Mouse (Mus musculus) stomach, embryonic 14.5 days (tissue): Measurements from ENCODE around the gene Pacs1. TPM values are rescaled to one million over a fixed set of nuclear protein-coding genes. Genes with fewer than 3 reads are reported as not detected.
"Not testable (repeated sequence)": the region's sequence is repeated elsewhere in the genome, so short reads cannot be mapped to it uniquely, and the experiment has no call there.

ENCODE experiments used
- ATAC-seq: fragments of 200-750 bp; cut with Nextera tagmentation; 2 replicates; pipeline ENCODE4 v1.8.0; 2017; ENCODE audit warnings: low read depth, moderate TSS enrichment; ENCODE audit not compliant: insufficient number of reproducible peaks, insufficient read depth, low FRiP score
- H3K27ac ChIP-seq: fragments of 300-500 bp; sonication (generic); 2 replicates; pipeline ENCODE4 v1.5.1; 2014; ENCODE audit warnings: mild to moderate bottlenecking, low read length, moderate library complexity, mixed read lengths
- H3K27me3 ChIP-seq: fragments of 300-500 bp; sonication (generic); 2 replicates; pipeline ENCODE4 v1.6.1; 2014; ENCODE audit warnings: low read length, control low read depth, mixed read lengths; ENCODE audit not compliant: control insufficient read depth, insufficient read depth
- H3K36me3 ChIP-seq: fragments of 300-500 bp; sonication (generic); 2 replicates; pipeline ENCODE4 v1.6.1; 2014; ENCODE audit warnings: mild to moderate bottlenecking, control low read depth, low read length, moderate library complexity, mixed read lengths; ENCODE audit not compliant: control insufficient read depth, insufficient read depth
- H3K4me1 ChIP-seq: fragments of 300-500 bp; sonication (generic); 2 replicates; pipeline ENCODE4 v1.6.1; 2014; ENCODE audit warnings: low read length, control low read depth, mixed read lengths; ENCODE audit not compliant: control insufficient read depth, insufficient read depth
- H3K4me2 ChIP-seq: fragments of 300-500 bp; sonication (generic); replicated peaks from 2 replicates; pipeline ENCODE4 v1.6.1; 2014; ENCODE audit warnings: low read depth, low read length, control low read depth
- H3K4me3 ChIP-seq: fragments of 300-500 bp; sonication (generic); 2 replicates; pipeline ENCODE4 v1.5.1; 2014; ENCODE audit warnings: low read depth, low read length, control low read depth
- H3K9ac ChIP-seq: fragments of 300-500 bp; sonication (generic); replicated peaks from 2 replicates; pipeline ENCODE4 v1.6.1; 2014; ENCODE audit warnings: low read depth, mild to moderate bottlenecking, control low read depth, low read length, moderate library complexity, mixed read lengths
- H3K9me3 ChIP-seq: fragments of 300-500 bp; sonication (generic); 2 replicates; pipeline ENCODE4 v1.6.1; 2016; ENCODE audit warnings: low read depth, low read length, control low read depth; ENCODE audit not compliant: control insufficient read depth
- WGBS: fragments of 180-500 bp; shearing (Covaris S2); extraction: QIAGEN DNeasy Blood & Tissue Kit; methylation state at CpG from one replicate; pipeline ENCODE4 v1.1.7; 2014; 5-methylcytosine and 5-hydroxymethylcytosine counted together
- polyA plus RNA-seq: library from polyadenylated mRNA; unstranded; fragments of >200 nt; fragmentation: Nextera tagmentation; extraction: Ambion mirVana; gene quantifications from 2 replicates; pipeline ENCODE4 v1.2.1, GENCODE M21; 2014

Gene Pacs1
- polyA plus RNA-seq, 1 experiment from 2014 or later: 23.7 TPM

DNA sequence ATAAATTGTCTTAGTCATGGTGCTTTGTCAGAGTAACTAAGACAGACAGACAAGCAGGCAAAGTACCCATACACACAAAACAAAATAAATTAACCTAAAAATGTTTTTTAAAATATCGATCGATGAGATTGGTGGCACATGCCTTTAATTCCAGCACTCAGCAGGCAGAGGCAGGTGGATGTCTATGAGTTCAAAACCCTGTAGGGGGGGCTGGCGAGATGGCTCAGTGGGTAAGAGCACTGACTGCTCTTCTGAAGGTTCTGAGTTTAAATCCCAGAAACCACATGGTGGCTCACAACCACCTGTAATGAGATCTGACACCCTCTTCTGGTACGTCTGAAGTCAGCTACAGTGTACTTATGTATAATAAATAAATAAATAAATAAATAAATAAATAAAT, 72.3 kb downstream of the Pacs1 start:
- not testable (repeated sequence) for H3K4me3 ChIP-seq, H3K4me2 ChIP-seq, H3K27ac ChIP-seq, H3K9ac ChIP-seq, H3K4me1 ChIP-seq, H3K27me3 ChIP-seq, ATAC-seq, H3K9me3 ChIP-seq, H3K36me3 ChIP-seq
- 87% methylated on average over 4 of the region's 4 CpGs for WGBS

DNA sequence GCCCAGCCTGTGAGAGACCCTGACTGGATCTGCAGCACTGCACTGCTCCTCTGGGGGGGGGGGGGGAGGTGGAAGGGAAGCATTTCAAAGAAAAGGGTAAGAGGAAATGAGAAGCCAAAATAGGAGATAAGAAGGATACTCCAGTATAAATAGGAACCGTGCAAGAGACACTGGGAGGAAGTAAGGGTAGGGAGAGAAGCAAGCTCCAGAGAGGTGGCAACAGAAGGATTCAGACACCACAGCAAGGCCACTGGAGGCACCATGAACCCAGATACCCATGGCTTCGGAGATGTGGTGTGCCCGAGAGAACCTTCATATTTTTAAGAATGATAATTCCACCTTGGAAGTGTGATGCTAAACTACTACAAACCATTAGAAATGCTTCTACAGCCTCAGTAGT, 74.4 kb downstream of the Pacs1 start:
- ATAC-seq: no peak
- no peaks in the 10 kb centered on the region for H3K4me1 ChIP-seq
- WGBS: 77% methylated on average over 3 of the region's 3 CpGs
- no peak overlapping the region for H3K4me2 ChIP-seq
- no peak overlapping the region for H3K27ac ChIP-seq
- no peak overlapping the region for H3K4me3 ChIP-seq
- no peaks in the 10 kb centered on the region for H3K27me3 ChIP-seq
- H3K36me3 ChIP-seq: no peaks in the 10 kb centered on the region
- no peaks in the 10 kb centered on the region for H3K9me3 ChIP-seq
- H3K9ac ChIP-seq: no peak overlapping the region

DNA sequence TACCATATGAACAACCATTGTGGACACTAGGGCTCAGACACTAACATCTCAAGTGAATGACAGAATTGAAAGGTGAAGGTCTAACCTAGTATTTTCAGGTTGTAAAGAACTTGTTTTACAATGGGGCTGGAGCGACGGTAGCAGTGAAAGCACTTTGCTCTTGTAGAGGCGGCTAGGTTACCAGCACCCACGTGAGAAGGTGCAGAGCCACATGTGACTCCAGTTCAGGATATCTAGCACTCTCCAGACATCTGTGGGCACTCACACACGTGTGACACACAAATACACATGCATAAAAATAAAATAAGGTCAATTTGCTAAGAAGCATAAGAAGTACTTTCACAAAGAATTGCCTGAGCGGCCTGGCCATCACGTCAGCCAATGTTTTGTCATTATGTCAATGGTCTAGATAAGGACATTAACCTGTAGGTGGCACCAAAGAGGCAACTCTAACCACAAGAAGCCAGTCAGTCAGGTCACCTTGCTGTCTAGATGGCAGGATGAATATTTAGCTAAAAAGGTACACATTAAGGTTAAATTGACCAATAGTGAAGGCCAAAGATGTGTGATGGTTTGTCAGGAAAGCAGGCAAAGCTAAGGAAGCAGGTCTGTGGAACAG, 77.4 kb downstream of the Pacs1 start:
- Histone ChIP-seq H3K27me3 (no peaks in the 10 kb centered on the region), H3K4me1 (peaks cover 5% of the 10 kb centered on the region; the same call in 1 of the 2 replicates), H3K27ac (no peak overlapping the region), H3K4me2 (no peak overlapping the region), H3K9ac (no peak overlapping the region), H3K36me3 (no peaks in the 10 kb centered on the region), H3K9me3 (no peaks in the 10 kb centered on the region), H3K4me3 (no peak overlapping the region)
- no peak for ATAC-seq
- WGBS: 60% methylated on average over 7 of the region's 7 CpGs

DNA sequence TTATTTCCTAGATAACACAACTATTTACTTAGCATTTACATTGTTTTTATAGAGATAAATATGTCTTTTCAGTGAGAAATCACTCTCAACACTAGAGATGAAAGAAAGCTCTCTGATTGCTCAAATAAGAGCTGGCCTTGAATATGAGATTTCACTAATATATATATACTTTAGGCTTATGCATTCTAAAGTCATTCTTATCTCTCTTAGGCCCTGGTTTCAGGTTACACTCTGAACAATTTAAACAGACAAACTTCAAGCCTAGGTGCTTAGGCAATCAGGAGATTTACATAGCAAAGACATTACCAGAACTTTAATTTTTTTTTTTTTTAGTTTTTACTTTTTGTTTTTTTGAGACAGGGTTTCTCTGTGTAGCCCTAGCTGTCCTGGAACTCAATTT, 80.5 kb downstream of the Pacs1 start:
- peaks cover 5% of the 10 kb centered on the region; the same call in 1 of the 2 replicates for H3K4me1 ChIP-seq
- no peaks in the 10 kb centered on the region for H3K9me3 ChIP-seq
- ATAC-seq: no peak
- no peak overlapping the region for H3K4me2 ChIP-seq
- no peaks in the 10 kb centered on the region for H3K36me3 ChIP-seq
- no peak overlapping the region for H3K27ac ChIP-seq
- no peak overlapping the region for H3K9ac ChIP-seq
- no peak overlapping the region for H3K4me3 ChIP-seq
- no peaks in the 10 kb centered on the region for H3K27me3 ChIP-seq

DNA sequence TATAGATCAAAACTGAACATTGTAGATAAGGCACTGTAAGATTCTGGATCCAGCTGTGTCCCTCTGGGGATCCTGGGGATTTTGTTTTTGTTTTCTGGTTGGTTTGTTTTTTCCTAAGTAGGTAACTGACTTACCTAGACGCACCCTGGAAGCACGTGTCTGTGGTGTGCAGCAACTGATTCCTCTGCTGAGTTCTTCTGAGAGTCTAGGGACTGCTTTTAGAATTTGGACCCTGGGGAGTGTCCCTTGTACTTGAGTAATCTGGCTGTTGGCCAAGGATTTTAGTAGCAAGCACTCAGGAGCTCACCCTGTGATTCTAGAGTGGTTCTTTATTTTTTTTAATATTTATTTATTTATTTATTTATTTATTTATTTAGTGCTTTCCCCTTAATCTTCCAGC, 85.5 kb downstream of the Pacs1 start:
- ATAC-seq: no peak
- Histone ChIP-seq H3K4me3 (no peak overlapping the region), H3K27me3 (no peaks in the 10 kb centered on the region), H3K36me3 (no peaks in the 10 kb centered on the region), H3K27ac (no peak overlapping the region), H3K4me1 (peaks cover 5% of the 10 kb centered on the region; the same call in 1 of the 2 replicates), H3K4me2 (no peak overlapping the region), H3K9me3 (peaks cover 7% of the 10 kb centered on the region), H3K9ac (no peak overlapping the region)
- 83% methylated on average over 2 of the region's 2 CpGs for WGBS

DNA sequence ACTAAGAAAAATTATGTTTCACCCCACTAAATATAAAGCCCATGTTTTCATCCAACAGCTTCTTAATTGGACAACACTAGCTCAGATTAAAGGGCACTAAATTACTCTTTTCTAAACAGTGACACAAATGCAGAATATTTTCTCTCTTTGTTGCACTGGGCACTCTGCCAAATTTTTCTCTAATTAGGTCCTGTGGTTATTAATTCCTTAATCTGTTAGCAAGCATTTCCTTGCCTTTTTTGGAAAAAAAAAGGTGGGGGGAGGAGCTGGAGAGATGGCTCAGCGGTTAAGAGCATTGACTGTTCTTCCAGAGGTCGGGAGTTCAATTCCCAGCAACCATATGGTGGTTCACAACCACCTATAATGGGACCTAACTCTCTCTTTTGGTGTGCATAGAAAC, 91.0 kb downstream of the Pacs1 start:
- Histone ChIP-seq H3K27ac (no peak overlapping the region), H3K27me3 (no peaks in the 10 kb centered on the region), H3K4me2 (no peak overlapping the region), H3K9ac (no peak overlapping the region), H3K4me1 (no peaks in the 10 kb centered on the region), H3K4me3 (no peak overlapping the region), H3K9me3 (peaks cover 7% of the 10 kb centered on the region), H3K36me3 (no peaks in the 10 kb centered on the region)
- ATAC-seq: no peak
- 77% methylated on average over 2 of the region's 2 CpGs for WGBS

DNA sequence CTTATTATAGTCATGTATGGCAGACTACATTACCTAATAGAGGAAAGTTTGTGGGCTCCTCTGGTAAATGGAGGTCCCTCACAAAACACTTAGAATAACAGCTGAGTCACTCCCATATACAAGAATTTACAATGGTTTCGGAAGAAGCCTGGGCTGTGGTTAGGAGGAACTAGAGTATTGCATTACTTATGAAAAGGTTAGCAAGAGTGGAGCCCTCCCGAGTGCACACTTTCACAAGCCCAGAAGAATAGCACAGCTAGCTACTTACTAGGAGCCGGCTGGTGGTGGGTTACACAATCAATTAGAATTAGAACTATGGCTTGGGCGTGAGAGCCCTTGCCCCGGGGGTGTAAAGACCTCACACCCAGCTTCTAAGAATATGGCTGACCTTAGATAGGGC, 94.3 kb downstream of the Pacs1 start:
- no peak overlapping the region for H3K9ac ChIP-seq
- H3K4me2 ChIP-seq: no peak overlapping the region
- no peaks in the 10 kb centered on the region for H3K27me3 ChIP-seq
- no peaks in the 10 kb centered on the region for H3K4me1 ChIP-seq
- H3K27ac ChIP-seq: no peak overlapping the region
- 71% methylated on average over 5 of the region's 5 CpGs for WGBS
- H3K36me3 ChIP-seq: no peaks in the 10 kb centered on the region
- no peak for ATAC-seq
- no peak overlapping the region for H3K4me3 ChIP-seq
- H3K9me3 ChIP-seq: no peaks in the 10 kb centered on the region

DNA sequence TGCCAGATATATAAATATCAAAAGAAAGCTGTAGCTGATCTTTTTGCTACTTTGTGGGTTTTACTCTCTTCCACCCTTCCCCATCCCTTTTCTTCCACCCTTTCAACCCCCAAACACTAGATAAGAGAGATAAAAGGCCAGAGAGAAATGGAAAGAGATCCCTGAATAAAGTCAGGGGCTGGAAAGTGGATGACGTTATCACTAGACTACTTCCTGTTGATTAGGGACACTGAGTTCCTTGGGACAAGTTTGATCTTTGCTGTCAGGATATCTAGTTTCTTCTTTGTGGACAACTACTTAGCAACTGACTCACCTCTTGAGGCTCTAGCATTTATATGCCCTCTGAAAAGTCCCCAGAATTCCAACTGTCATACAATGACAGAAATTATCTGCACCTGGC, 102.5 kb downstream of the Pacs1 start:
- Histone ChIP-seq H3K27ac (no peak overlapping the region), H3K9ac (no peak overlapping the region), H3K9me3 (no peaks in the 10 kb centered on the region), H3K4me1 (no peaks in the 10 kb centered on the region), H3K27me3 (no peaks in the 10 kb centered on the region), H3K4me2 (no peak overlapping the region), H3K36me3 (no peaks in the 10 kb centered on the region; the same call in 1 of the 2 replicates), H3K4me3 (no peak overlapping the region)
- 73% methylated on average over 1 of the region's 1 CpGs for WGBS
- no peak for ATAC-seq

DNA sequence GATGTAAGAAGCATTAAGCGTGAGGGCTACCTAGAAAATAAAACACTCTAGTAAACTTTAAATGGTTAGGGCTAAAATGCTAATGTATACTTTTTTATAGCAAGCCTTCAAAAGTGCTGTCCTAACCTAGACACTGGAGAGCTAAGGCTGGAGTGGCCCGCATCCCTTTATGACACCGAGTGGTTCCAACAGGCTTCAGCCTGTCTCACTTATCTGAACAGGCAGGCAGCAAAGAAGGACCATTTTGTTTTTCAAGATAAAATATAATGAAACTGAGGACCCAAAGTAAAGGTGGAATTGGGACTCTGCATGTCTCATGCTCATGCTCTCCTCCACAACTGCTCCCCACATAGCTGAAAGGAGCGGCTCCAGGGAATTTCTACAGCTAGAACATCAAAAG, 105.4 kb downstream of the Pacs1 start:
- Histone ChIP-seq H3K27me3 (no peaks in the 10 kb centered on the region), H3K9me3 (no peaks in the 10 kb centered on the region), H3K4me1 (no peaks in the 10 kb centered on the region), H3K9ac (no peak overlapping the region), H3K4me3 (no peak overlapping the region), H3K4me2 (no peak overlapping the region), H3K36me3 (no peaks in the 10 kb centered on the region; the same call in 1 of the 2 replicates), H3K27ac (no peak overlapping the region)
- 80% methylated on average over 4 of the region's 4 CpGs for WGBS
- no peak for ATAC-seq
